Mouse (Mus musculus) cerebellum, postnatal 25 days (tissue): Measurements from ENCODE around the gene Olfr371.

ENCODE experiments used
- DNase-seq, 2 experiments: peaks; one replicate each; pipeline ENCODE4 v3.0.0; 2021; ENCODE audit warnings: mixed read lengths in 2 of 2

Gene Olfr371

DNA sequence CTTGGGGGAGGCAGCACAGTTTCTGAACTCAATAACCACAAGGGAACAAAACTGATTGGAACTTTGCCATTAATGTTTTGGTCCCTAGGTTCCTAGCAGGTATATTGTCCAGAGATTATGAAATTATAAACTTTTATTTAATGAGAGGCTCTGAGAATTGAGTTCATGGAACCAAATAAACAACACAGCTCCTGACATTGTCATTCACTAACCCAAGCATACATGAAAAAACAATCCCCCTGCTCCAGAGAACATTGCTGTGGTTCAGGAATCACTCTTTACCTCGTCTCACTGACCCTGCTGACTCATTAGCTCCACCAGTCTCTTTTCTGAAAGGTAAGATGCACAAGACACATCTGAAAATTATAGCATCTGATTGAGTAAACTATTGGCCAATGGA, at the start of gene Olfr371:
Gene Olfr371 (plus strand): TSS at position 301 of the 400 bp plus-strand sequence.
- no peak for DNase-seq

DNA sequence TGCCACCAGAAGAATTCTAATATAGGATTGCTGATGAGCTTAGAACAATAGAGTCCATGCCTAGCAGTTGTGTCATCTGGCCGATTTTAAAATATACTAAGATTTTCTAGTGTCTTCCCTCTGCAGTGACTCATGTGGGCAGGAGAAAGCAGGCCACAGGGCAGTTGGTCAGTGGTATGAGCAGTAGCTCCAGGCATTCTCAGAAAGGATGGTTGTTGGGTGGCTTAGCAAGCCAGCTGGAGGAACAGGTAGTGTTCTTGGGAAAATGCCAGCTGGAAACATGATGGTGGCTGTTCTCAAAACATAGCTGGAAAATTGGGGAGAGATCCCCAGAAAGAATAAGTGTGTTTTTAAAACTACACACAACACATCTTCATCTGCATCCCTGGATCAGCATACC, 33.4 kb upstream of the Olfr371 start:
- DNase-seq = no peak

DNA sequence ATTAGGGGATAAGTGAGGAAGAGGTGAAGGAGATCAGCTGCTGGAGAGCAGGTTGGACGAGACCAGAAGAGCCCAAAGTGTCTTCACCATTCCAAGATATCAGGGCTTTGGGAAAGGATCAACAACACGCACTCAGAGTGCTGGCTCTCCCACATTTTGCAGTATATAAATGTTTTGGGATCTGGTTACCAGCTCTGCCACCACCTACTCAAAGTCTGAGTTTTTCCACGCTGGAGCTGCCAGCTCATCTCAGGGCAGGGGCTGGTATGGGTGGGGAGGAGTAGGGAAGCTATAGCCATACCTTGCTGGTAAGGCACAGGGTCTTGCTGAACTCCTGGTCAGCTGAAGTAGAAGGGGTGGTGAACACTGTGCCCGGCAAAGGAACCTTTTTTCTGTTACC, 5.6 kb upstream of the Olfr371 start:
- no peak for DNase-seq

DNA sequence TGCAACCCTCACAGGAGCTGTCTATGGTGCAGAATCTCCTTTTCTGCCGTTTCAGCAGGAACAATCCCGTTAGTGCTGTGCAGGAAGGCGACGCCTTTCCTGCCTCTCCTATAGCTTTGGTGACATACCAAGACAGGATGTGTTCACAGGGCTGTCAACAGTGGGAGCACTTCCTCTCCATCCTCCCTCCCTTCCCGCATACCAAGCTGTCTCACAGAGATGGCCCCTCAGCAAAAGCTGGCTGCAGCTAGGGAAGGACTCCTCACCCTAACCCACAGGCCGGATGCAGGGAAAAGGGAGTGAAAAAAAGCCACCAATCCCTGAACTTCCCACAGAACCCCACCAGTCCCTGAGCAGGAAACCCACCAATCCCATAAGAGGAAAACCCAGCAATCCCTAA, 4.8 kb upstream of the Olfr371 start:
- DNase-seq = no peak

DNA sequence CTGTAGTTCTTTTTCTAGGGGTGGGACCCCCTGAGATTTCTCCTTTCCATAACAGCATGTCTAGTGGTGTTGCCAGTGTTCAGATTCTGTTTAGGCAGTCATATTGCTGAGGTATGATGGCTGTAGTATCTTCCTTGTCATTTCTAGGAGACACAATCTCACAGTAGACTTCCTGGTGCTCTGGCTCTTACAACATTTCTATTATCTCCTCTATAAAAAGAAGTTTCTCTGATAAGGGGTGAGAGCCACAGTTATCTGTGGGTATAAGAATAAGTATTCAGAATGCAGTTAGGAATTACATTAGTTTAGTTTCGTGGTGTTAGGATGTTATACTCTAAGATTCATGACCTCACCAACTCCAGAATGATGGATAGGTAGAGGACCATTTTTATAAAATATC, 1.5 kb downstream of the Olfr371 start:
- no peak for DNase-seq
